Mouse (Mus musculus) C2C12 (cell line): ENCODE results near the gene Ncor1.

Experiments used
- CTCF ChIP-seq: IDR thresholded peaks from one replicate; pipeline ENCODE4 v1.5.1; 2011; ENCODE audit not compliant: control insufficient read depth, insufficient read depth, insufficient read length
- MAX ChIP-seq: IDR thresholded peaks from one replicate; pipeline ENCODE4 v1.6.1; 2011; ENCODE audit warnings: mild to moderate bottlenecking, control low read depth
- MYOD1 ChIP-seq: IDR thresholded peaks from one replicate; pipeline ENCODE4 v1.6.1; 2011; ENCODE audit warnings: low read depth; ENCODE audit not compliant: control insufficient read depth, insufficient read length
- MYOG ChIP-seq: IDR thresholded peaks from one replicate; pipeline ENCODE4 v1.6.1; 2011; ENCODE audit not compliant: control insufficient read depth, insufficient read length; ENCODE audit errors: extremely low read depth
- USF1 ChIP-seq: IDR thresholded peaks from one replicate; pipeline ENCODE4 v1.6.1; 2011; ENCODE audit warnings: low read depth, mild to moderate bottlenecking, control low read depth, moderate library complexity

GRCm38 (mm10) chr11:62270851-62271250 is 187.5 kb downstream of the Ncor1 start:
- TF ChIP-seq USF1 = no peak
- no peak for TF ChIP-seq CTCF
- no peak for TF ChIP-seq MYOD1
- no peak for TF ChIP-seq MAX
- TF ChIP-seq MYOG = no peak
